Mouse (Mus musculus): Measurements from ENCODE around the gene B3galt1. TPM values are rescaled to one million over a fixed set of nuclear protein-coding genes. Genes with fewer than 3 reads are reported as not detected.
A peak's percentile ranks its signal among the peaks of the same experiment; 100 is the strongest.

B3galt1 gene
- total RNA-seq, 2 experiments from 2014 or later: 1.2 to 2.3 TPM

- DNase-seq: no peak
Observed at GRCm38 (mm10) chr2:67931994-67932393, 366.3 kb downstream of the B3galt1 start.

GRCm38 (mm10) chr2:67948408-67948807 lies 382.7 kb downstream of the B3galt1 start:
- DNase-seq: no peak

- DNase-seq: no peak
Observed at GRCm38 (mm10) chr2:67956182-67956581, 390.5 kb downstream of the B3galt1 start.

GRCm38 (mm10) chr2:67957561-67957960 lies 391.9 kb downstream of the B3galt1 start:
- DNase-seq: peak; percentile 5 to 14

- no peak for DNase-seq
Observed at GRCm38 (mm10) chr2:67960711-67961110, 395.0 kb downstream of the B3galt1 start.

GRCm38 (mm10) chr2:67968812-67969211 lies 403.1 kb downstream of the B3galt1 start:
- no peak for DNase-seq

DNA sequence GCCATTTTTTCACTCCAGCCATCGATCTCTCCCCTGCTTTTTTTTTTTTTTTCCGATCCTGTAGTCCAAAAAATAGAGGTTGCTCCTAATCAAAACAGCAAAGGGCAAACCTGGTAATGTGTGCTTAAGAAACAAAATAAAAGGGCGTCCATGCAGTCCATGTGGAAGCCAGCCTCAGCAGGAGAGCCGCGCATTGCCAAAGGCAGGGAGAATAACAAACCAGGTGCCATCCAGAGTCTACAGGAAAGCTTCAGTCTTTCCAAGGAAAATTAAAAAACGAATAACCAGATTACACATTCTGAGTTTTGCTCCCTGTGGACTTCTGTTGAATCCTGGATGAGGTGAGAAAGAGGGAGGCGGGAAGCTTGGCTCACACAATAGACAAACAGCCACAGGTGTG lies 405.4 kb downstream of the B3galt1 start:
- DNase-seq: no peak

GRCm38 (mm10) chr2:67971576-67971975 lies 405.9 kb downstream of the B3galt1 start:
- DNase-seq: no peak

DNA sequence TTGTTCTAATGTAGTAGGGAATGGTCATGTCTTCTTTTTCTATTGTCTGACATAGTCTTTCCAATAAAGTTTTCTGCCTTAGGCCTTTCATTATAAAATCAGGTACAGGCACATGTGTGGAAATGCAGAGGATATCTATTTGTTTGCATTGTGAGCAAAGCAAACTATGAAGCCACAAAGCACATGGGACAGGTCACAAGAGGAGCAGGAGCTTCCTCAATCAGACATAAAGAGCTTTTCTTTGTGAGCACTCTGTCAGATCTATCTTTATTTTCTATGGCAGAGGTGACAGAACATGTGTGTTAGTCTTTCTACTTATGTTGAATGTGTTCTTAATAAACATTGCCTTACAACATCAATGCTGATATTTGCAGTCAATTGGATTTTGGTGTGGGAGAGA lies 410.1 kb downstream of the B3galt1 start:
- DNase-seq: no peak

DNA sequence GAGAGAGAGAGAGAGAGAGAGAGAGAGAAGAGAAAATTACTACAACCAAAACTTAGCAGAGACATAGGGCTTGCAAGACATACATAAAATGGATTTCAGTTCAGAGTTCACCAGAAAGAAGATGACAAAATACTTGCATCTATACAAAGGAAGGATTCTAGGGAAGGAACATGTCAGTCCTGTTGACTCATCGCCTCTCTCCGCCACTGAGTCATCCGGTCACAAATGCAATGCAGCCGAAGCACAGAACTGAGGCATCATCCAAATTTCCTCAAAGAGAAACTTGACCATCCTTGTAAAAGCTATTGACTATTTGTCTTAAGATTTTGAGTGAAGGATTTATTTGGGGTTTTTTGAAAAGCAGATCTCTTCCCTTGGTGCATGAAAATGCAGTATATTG lies 410.8 kb downstream of the B3galt1 start:
- DNase-seq: no peak

DNA sequence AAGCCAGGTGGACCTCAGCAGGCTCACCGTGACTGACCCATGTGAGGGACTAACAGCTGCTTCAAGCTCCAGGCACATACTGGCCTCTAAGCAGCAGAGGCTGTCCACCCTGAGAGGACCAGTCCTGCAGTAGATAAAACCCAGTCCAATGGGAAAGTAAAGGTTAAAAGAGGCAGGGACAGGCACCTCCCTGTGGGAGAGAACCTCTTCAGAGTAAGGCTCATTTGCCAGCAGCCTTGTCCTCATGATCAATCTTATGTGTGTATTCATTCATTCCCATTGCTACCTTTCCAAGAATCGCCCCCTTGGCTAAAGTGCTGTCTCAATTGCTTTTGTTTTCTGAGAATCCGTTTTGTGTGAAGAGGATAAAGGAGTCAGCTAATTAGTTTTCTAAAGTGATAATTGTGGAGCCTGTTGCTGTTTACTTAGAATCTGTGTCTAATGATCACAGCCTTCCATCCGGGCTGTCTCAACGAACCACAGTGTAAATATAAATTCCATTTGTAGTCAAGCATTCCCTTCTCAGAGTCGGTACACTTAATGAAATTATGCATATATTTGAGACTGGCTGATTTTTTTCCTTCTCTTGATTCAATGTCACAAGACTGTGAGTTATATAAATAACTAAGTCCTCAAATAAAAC lies 412.1 kb downstream of the B3galt1 start:
- DNase-seq: no peak

GRCm38 (mm10) chr2:67983563-67983962 lies 417.9 kb downstream of the B3galt1 start:
- DNase-seq: no peak

DNA sequence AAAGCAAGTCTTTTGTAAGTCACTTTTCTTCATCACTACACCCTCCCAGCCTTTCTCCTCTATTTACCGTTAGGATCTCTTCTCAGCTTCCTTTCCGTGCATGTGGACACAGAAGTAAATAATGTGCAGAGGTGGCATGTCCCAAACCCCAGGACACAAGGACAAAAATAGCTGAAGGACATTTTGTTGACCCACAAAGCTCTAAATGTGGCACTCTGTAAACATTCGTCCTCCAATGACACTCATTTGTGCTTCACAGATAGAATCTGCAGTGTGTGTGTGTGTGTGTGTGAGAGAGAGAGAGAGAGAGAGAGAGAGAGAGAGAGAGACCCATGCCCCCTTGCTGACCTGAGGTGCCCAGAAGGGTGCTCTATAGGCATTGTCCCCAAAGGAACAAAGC lies 419.5 kb downstream of the B3galt1 start:
- peak in 1 of 2 experiments; percentile 10 for DNase-seq

DNA sequence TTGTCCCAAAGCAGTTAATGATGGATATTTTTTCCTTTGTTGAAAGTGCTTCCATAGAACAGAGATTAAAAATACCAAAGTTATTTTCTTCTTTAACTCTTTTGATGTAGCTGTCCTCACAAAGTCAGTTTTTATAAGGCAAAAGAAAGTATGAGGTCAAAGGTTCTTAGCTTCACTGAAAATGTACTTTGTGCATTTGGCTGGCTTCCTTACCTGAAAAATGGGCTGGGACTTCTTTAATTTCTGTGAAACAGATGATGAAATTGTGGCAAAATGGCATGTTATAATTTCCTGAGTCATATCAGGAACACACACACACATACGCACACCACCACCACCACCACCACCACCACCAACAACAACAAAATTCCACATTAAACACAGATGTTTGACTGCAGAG lies 427.8 kb downstream of the B3galt1 start:
- no peak for DNase-seq

DNA sequence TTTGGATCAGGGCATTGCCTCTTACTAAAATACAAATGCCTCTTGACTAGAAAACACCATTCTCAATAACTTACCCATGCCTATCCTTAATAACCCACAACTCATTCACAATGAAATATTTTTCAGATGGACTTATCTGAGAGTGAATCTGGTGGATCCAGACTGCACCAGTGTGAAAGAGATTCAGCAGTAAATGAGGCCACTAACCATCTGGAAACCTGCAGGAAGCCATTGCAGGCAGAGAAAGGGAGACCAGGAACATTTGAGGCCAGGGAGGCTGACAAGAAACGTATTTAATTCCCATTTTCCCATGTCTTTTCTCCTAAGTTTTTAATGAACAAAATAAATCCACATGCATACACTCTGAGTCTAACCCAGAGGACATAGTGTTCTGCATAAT lies 437.4 kb downstream of the B3galt1 start:
- no peak for DNase-seq

GRCm38 (mm10) chr2:68005210-68005609 lies 439.5 kb downstream of the B3galt1 start:
- no peak for DNase-seq

- DNase-seq: no peak
Observed at GRCm38 (mm10) chr2:68005711-68006110, 440.0 kb downstream of the B3galt1 start.

- DNase-seq: no peak
Observed at GRCm38 (mm10) chr2:68011336-68011735, 445.7 kb downstream of the B3galt1 start.

GRCm38 (mm10) chr2:68020251-68020680 lies 454.6 kb downstream of the B3galt1 start:
- no peak for DNase-seq

DNA sequence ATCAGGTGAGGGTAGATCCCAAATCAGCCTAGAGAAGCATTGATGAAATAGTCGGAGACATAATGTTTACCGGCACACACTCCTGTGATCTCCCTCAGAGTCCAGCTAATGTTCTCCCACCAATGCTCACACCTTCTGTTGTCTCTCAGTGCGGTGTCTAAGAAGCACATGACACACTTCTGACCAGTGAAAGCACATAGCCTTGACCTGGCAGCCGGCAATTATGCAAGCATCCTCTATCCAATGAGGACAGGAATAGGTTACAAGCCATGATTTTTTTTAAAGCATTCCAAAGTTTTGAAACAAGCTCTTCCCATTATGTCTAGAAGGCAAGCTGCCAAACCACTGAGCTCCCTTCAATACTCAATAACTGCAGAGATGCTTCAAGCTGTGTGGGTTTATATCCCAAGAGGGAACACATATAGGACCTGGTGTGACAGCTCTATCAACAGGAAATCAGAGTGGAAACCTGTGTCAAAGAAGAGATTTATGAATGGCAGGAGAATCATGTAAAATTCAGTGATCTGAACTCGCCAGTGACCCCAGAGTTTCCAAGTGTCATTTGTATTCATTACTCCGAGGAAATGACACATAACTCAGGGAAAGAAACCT lies 456.0 kb downstream of the B3galt1 start:
- no peak for DNase-seq

DNA sequence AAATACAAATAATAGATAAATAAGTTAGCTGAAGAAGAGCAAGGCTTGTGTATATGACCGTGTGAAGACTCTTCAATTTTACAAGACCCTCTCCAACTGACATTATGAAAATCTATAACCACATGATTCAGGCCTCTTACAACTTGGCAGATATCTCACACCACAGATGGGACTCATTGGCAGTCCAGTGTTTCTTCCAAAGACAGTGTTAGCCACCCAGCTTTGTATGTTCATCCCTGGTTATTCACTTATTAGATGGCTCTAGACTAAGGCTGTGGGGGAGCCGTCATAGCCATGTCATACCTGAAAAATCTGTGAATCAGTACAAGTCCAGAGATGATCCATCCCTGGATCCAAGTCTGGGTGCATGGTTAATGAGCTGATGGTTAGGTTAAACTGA lies 463.1 kb downstream of the B3galt1 start:
- DNase-seq: no peak

- DNase-seq: no peak
Observed at GRCm38 (mm10) chr2:68034711-68035110, 469.0 kb downstream of the B3galt1 start.

DNA sequence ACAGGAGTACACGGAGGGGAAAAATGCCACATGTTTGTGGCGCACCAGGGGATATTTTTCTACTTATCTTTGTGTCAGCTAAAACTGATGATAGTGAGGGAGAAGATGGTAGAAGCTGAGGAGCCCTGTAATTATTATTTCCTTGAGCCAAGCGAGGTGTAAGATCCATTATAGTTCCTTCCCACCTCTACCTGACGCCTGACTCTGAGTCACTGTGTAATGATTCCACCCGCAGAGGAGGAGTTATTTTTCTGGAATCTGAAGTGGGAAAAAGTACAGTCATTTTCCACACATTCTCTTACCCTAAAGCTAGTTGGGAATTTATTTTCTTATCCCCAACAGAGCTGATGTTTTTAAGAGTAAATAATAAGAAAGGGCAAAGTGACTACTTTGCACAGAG lies 475.1 kb downstream of the B3galt1 start:
- no peak for DNase-seq

- no peak for DNase-seq
Observed at GRCm38 (mm10) chr2:68052481-68052880, 486.8 kb downstream of the B3galt1 start.
